Mouse (Mus musculus) spleen, adult 12 weeks (tissue): ENCODE measurements around the gene Adgrd1.
"Not testable (repeated sequence)": the region's sequence is repeated elsewhere in the genome, so short reads cannot be mapped to it uniquely, and the experiment has no call there.

Source experiments
- DNase-seq: peaks from one replicate; pipeline ENCODE4 v3.0.0; 2022; ENCODE audit warnings: low spot score

Adgrd1 gene

GRCm38 (mm10) chr5:129094236-129094635 is 2.3 kb upstream of the Adgrd1 start:
- DNase-seq = no peak

DNA sequence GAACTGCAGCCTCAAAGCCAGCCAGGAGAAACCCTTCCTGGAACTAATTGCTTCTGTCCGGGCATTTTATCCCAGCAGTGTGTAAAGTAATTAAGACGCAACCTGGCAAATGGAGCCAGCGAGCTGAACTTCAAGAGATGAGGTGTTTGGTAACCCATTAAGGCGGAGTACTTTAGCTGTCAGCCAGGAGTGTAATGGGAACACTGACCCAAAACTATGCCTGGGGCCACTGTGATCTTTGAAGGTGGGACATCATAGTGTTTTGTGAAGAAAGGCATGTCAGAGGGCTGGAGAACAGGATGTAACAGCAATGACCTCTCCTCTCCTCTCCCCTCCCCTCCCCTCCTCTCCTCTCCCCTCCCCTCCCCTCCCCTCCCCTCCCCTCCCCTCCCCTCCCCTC is 7.5 kb downstream of the Adgrd1 start:
- DNase-seq = no peak

DNA sequence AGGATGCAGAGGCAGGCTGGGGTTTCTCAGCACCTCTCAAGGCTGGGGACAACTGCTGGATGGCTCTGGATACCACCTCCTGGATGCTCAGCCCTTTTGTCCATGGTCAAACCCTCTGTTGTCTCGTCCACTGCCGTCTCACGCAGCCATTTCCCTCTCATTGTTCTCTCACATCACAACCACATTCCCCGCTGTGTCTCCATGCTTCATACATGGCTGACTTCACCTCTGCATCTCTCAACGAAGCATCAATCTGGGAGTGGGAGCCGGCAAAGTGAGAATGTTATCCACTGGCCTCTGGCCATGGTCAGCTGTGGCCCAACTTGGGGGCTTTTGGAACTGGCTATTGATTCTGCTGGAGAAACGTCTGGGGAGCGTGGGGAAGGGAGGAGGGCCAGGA is 15.2 kb downstream of the Adgrd1 start:
- no peak for DNase-seq

- no peak for DNase-seq
These were observed 17.4 kb downstream of the Adgrd1 start for GRCm38 (mm10) chr5:129113741-129114476.

DNA sequence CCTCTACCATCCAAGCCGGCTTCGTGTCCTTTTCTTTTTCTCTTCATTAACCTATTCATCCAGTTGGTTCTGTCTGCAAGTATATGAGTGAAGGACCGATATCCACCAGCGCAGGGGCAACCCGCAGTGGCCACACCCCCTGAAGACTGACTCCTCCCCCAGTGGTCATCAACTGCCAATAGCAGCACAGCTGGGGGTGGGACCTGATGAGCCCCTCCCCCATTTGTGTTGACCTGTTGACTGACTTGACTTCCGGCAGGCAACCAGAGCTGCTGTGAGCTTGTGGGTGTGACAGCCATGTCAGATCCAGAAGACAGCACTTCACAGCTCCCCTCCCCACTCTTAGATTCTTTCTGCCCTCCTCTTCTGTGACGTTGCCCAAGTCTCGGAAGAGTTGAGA is 19.7 kb downstream of the Adgrd1 start:
- no peak for DNase-seq

- DNase-seq = no peak
These were observed 21.1 kb downstream of the Adgrd1 start for GRCm38 (mm10) chr5:129117593-129118113.

GRCm38 (mm10) chr5:129118523-129118922 is 22.0 kb downstream of the Adgrd1 start:
- no peak for DNase-seq

DNA sequence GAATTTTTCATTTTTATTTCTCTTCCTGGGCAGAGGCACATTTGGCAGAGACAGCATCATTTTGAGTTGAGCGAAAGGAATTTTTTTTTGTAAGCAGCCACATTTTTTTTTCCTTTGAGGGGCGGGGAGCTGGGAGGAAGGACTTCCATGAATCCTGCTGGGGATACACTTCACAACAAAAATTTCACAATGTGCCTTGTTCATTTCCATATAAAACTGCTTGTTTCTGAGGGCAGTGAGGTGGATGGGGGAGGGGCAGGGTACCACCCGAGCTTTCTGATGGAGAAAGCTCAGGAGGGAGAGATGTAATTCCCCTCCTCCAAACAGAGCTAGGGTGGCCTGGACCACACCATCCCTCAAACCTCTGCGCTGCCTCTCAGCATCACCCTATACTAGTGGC is 22.6 kb downstream of the Adgrd1 start:
- no peak for DNase-seq

GRCm38 (mm10) chr5:129121654-129122285 is 25.2 kb downstream of the Adgrd1 start:
- no peak for DNase-seq

DNA sequence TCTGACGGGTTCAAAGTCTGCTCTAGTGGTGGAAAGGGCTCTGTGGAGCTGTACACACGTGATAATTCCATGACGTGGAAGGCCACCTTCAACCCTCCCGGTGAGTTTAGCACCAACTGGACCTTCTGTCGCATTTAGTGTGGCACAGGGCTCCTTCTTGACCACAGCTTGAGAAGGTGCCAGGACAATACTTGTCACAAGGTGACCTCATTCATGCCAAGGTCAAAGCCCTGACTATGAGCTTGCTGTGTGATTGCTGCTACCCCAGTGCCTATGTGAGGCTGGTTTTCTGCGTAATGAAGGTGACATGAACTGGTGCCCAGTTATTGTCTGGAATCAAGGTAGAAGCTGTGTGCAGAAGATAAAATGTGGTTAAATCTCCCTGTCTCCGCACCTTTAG is 25.9 kb downstream of the Adgrd1 start:
- no peak for DNase-seq

DNA sequence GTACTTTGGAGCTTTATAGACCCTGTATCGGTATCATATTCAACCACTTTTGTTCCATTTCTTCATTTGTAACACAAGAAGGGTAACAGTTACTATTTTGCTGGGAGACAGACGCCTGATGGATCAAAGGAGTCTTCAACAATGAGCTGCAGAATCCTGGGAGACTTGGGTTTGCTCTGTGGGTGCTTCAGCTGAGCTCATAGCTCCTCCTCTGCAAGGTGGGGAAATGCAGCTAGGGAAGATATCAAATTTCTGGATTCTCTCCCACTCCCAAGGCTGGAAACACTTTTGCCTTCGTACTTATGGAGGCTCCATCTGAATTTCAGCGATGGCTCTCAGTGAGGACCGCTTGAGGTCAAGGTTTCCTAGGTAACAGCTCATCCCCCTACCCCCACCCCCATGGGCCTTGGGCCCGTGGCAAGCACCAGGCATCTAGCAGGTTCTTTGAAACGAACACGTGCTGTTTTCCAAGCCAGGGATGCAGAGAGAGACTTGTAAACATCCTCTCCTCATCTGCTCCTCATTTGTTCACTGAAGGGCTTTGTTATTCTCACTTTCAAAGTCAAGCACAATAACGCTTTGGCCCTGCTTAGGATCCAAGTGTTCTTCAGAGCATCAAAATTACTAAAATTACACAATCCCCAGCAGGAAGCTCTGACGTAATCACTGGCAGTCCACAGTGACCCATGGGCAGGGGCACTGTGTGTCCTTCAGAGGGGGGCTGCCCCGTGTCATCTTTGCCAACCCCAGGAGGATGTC is 27.7 kb downstream of the Adgrd1 start:
- DNase-seq = no peak

- DNase-seq = not testable (repeated sequence)
These were observed 31.8 kb downstream of the Adgrd1 start for GRCm38 (mm10) chr5:129128310-129128709.

DNA sequence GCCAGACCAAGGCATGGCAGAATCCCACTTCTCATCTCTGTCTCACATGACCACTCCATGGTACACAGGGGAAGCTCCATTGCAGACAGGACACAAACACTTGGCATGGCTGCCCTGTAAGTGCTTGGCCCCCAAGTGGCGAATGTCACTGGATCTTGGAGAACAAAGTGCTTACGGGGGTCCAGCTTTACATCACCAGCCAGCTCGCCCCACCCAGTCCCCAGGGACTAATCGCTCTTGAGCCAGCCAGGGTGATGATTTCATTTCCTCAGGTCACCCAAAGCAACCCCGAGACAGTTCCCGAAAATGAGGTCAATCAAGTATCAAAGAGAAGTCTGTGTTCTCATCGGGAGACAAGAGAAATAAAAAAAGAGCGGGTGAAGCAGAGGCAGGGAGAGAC is 33.8 kb downstream of the Adgrd1 start:
- no peak for DNase-seq

GRCm38 (mm10) chr5:129137405-129137804 is 40.9 kb downstream of the Adgrd1 start:
- DNase-seq = no peak

DNA sequence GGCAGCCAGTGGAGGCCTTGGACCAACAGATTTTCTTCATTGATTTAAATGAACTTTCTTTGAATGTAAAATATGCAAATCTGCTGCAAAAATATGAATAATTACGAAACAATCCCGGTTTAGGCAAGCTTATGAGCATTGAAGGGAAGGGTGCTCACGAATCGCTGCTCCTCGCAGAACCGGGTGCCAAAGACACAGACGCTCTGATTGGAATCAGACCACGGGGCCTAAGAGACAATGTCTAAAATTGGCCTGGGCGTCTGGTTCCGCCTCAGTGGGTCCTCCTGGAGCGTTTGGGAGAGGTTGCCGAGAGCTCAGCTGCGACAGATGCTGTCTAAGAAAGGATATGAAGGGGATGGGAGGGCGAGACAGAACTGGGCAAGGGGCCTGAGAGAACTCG is 42.0 kb downstream of the Adgrd1 start:
- no peak for DNase-seq

DNA sequence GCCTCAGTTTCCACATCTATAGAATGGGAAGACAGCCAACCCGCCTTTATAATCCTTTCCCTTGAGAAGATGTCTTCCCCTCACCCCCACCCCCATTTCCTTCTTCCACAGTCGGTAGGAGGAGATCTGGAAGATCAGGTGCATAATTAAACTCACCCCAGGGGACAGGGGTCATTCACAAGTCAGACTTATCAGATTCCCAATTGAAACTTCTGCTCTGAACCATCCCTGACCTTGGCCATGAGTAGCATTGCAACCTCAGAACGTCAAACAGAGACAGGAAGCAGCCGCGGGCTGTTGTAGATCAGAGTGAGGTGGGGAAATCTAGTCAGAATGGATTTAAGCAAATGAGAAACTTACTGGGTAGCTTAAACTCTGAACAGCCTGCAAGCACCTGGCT is 46.3 kb downstream of the Adgrd1 start:
- no peak for DNase-seq

DNA sequence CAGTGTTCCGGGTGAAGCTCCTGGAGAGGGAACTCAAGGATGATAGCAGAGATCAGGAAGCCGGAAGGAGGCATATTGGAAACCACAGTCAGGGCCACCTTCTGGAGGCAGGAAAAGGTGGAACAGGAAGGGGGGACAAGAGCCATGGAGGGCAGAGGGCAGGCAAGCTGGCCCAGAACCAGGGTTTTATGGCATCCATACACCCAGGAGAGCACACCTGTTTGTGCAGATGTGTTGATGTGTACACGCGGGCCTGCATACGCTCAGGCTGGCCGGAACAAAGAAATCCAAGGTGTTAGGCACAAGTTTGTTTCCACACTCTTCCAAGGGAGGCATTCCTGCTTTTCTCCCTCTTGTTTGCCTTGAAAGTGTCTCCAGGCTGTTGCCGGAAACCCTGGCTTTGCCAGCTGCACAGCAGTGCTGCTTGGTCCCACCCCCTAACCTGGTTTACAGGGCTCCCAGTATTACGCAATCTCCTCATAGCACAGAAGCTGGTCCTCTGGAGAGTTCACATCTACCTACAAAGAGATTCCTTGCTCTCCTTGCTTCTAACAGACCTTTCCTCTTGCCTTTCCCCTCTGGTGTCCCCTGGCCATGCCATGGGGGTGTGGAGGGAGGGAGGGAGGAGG is 48.9 kb downstream of the Adgrd1 start:
- DNase-seq = no peak

- no peak for DNase-seq
These were observed 50.5 kb downstream of the Adgrd1 start for GRCm38 (mm10) chr5:129146892-129147509.

DNA sequence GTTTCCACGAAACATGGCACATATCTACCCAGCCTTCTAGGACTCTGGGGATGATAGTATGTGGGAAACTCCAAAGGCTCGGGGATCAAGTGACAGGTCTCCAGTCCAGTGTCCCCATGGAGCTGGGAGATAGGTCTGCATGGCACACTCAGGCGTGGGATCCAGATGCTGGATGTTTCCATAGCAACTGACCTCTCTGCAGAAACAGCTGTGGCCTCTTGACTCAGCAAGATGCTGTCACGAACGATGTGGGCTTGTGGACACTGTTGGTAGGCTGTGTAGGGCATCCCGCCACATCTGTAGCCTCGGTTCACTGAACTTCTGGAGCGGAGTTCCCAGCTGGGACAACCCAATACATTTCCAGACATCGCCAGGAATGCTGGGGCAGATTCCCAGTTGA is 51.9 kb downstream of the Adgrd1 start:
- no peak for DNase-seq

DNA sequence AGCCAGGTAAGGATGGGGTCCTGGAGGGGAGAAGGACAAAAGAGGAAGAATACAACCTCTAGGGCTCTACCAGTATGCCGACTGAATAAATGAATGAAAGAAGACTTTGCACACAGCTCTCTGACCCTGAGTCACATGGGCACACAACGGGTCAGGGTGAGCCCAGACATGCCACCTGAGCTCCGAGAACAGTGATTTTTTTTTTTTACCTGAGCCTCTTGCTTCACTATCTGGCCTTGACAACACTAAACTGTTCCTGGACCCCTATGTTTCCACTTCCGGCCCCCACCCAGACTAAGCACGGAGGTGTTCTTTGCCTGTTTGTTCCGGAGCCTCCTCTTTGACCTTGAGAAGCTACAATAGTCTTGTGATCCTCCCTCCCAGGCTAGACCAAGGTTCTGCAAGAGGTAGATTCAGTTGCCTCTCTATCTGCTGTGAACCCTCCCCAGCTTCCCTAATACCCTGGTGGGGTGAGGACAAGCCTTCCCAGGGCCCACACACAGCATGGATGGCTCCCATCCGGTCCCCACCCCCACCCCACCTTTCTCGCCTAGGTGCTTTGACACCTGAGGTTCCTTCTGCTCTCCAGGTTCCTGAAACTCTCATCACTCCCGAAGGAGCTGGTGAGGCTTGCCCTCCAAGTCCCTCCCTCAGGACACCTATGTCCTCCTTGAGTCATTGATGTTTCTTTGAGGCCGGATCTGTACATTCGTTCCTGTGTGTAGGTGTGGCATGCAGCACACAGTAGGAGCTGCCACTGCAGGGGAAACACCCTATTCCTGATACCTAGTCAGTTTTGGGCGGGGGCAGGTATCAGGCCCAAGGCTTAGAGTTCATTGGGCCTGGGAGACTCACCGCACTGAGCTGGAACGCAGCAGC is 58.7 kb downstream of the Adgrd1 start:
- DNase-seq = no peak

DNA sequence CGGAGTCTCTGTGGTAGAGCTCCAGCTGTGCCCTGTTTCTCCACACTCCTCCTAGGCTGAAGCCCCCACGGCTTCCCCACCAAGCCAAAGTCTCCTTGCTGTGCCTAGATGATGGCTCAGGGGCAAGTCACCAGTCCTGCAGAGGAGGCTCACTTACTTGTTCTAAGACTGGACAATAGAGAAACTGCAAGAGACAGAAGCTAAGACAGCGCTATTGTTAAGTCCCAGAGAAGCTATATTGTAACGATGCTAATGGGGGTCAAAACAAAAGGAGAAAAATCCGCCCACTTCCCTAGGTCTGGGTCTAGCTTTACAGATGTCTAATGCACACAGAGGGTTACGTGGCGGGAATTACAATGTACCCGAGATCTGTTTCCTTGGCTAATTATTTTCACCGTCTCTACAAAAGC is 59.4 kb downstream of the Adgrd1 start:
- no peak for DNase-seq
